Mouse (Mus musculus): ENCODE measurements around the gene Hist1h2ad.
"Not testable (repeated sequence)": the region's sequence is repeated elsewhere in the genome, so short reads cannot be mapped to it uniquely, and the experiment has no call there.

Gene Hist1h2ad

DNA sequence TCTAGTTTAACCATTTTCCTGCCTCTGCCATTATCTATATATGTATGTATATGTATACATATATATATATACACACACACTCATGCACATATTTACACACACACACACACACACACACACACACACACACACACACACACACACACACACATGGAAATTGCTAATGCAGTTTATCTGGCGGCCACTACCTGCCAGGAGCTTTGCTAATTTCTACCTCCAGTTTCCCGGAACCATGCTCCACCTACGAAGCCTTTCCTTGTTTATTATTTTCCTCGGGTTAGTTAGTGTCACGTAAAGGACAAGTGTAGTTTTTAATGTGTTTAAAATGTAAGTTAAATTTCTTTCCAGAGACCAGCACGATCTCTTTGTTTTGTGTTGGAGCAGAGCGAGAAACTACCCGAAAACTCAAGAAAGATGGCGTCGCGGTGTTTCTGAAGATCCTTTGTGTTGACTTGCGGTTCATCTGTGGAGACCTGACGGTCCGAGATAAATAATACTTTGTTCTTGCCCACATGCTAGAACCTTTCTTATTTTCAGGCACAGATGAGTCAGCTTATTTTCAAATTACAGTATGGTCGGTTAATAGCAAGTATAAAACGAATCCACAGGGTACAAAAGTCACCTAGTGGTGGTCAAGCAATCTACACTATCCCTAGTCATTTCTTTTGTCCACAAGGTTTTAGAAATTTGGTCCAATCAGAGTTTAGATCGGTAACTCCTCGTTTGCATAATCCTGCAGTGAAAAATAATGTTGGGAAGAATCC lies 11.3 kb upstream of the Hist1h2ad start:
- DNase-seq (ENCODE audit: low spot score): no peak

DNA sequence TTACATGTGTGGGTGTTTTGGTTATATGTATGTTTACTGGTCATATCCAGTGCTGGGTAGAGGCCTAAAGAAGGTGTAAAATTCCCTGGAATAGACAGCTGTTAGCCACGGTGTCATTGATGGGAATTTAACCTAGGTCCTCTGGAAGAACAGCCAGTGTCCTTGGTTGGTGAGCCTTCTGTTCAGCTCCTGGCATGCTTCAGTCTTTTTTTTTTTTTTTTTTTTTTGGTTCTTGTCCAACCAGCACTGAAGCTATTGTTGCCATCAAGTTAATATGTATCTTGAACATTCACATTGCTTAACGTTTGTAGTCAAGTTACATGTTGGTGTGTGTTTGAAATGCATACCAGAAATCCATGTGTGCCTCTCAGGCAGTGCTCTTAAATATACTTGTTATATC lies 9.7 kb upstream of the Hist1h2ad start:
- no peak for DNase-seq (ENCODE audit: low spot score)

DNA sequence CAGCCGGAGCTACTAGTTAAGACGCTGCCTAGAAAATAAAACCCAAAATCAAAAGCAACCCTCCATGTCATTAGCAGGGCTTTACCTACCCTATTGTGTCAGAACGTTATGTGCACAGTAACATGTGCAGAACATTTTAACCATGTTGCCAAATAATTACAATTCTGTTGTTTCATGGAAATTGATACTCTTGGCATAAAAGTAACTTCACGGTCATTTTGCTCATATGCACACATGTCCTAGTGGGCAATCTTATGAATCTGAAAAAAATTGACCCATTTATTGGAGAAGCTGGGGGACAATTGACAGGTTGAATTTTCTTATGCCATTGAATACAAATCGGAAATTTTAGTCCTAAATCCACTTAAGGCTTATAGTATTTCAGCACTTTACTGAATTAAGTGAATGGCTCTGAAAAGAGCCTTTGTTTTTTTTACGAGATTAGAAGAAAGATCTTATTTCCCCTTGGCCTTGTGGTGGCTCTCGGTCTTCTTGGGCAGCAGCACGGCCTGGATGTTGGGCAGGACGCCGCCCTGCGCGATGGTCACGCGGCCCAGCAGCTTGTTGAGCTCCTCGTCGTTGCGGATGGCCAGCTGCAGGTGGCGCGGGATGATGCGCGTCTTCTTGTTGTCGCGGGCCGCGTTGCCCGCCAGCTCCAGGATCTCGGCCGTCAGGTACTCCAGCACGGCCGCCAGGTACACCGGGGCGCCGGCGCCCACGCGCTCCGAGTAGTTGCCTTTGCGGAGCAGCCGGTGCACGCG lies 3.7 kb upstream of the Hist1h2ad start:
- DNase-seq (ENCODE audit: low spot score): not testable (repeated sequence)

DNA sequence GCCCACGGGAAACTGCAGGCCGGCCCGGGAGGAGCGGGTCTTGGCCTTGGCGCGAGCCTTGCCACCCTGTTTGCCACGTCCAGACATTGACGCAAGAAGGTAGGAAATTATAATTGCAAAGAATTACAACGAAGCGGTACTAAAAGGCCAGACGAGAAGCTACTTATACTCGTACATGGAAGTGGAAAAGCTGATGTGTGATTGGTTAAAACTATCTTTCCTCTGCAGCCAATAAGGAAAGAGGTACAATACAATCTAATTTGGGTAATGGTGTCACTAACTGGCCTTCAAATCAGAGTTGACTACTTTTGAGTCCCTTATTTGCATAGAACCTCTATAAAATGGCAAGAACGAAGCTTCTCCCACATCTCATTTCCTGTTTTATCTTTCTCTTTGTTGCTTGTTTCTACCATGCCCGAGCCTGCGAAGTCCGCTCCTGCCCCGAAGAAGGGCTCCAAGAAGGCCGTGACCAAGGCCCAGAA lies 3.1 kb upstream of the Hist1h2ad start, which contains the start of the genes Hist1h2ae and Hist1h2bg:
Hist1h2ae (minus strand) TSS at position 199 of the 482 bp plus-strand sequence.
Hist1h2bg (plus strand) TSS at position 375 of the 482 bp plus-strand sequence.
- peak; percentile 58 for DNase-seq (ENCODE audit: low spot score)

DNA sequence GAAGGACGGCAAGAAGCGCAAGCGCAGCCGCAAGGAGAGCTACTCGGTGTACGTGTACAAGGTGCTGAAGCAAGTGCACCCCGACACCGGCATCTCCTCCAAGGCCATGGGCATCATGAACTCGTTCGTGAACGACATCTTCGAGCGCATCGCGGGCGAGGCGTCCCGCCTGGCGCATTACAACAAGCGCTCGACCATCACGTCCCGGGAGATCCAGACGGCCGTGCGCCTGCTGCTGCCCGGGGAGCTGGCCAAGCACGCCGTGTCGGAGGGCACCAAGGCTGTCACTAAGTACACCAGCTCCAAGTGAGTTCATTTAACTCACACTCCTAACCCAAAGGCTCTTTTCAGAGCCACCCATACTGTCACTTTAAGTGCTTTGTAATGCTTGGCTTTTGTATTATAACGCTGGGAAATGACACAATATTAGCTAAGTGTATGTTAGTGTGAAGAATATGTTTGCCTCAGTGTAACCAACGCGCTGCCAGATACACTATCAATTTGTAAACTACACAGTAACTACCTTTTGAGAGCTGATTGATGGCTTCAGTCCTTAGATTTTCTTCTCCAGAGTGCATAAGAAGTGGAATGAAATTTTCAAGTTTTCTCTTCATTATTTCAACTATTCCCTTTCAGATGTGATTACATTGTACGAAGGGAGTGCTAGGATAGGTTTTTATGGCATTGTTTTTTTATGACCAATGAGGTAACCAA lies 2.5 kb upstream of the Hist1h2ad start:
- DNase-seq (ENCODE audit: low spot score): not testable (repeated sequence)

DNA sequence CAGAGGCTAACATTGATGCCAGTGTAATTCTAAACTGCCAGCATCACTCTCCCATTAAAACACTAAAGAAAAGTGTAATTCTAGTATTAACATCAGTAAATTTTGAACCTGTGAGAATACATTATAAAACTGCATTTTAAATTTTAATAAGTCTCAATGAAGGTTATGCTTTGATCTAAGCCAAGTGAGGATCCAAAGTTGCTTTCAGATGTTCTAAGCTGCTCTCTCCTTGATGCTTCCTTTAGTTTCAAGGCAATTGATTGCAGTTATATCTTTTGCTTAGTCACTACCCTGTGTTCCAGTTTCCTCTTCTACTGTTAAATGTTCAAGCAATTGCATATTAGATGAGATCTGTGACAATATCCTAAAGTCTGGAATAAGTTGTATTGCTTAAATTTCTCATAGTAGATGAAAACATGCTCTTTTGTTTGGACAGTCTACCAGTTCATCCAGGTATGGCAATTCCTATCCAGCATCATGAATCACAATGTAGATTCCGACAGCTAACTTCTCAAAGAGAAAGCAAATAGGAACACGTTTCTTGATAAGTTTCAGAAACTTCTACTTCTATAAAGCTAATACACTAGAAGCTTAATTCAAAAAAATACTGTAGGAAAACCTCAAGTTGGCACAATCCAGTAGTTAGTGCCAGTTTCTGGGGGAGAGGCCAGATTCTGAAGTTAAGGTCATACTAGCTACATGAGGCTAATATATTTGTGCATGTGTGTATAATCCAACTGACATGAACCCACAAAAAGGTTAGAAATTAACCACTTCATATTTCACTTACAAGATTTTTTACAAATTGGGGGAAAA lies 1.8 kb upstream of the Hist1h2ad start:
- DNase-seq (ENCODE audit: low spot score): no peak

DNA sequence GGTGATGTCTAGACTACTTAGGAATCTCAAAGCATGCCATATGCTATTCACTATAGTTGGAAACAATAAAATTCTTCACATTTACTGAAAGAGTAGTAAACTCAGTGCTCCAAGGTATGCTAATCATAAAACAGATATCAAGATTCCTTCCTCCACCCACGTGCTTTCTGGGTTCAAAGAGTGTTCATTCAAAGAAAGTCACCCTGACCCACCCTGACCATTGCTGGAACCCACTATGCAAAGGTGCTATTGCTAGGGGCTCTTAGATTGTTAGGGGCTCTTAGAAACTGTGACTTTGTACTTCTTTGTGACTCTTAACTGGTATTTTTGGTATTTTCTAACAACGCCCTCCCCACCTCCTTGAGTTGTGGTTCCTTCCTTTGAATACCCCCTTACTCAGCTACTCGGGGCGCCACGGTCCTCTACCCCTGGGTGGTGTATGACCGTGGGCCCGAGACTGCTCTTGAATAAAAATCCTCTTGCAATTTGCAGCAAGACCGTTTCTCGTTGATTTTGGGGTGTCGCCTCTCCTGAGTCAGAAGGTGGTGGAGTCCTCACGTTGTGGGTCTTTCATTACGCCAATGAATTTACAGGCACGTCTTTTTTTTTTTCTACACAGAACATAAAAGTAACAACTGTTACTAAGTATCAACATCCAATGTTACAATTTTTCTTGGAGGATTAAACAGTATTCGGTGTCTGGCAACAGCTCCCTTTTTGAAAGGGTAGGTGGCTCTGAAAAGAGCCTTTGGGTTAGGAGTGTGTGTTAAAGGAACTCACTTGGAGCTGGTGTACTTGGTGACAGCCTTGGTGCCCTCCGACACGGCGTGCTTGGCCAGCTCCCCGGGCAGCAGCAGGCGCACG lies 915 bp upstream of the Hist1h2ad start:
- DNase-seq (ENCODE audit: low spot score): not testable (repeated sequence)

DNA sequence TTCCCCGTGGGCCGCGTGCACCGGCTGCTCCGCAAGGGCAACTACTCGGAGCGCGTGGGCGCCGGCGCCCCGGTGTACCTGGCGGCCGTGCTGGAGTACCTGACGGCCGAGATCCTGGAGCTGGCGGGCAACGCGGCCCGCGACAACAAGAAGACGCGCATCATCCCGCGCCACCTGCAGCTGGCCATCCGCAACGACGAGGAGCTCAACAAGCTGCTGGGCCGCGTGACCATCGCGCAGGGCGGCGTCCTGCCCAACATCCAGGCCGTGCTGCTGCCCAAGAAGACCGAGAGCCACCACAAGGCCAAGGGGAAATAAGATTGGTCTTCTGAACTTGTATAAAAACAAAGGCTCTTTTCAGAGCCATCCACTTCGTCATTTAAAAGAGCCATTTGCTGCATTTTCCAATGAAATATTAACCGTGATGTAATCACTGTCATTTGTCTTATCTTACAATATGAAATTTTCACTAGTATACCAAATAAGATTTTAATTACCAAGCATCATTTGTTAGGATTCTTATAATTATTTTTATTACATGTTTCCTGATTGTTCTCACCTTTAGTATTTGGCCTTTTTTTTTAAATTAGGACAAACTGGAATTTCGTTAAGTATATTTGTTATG lies 477 bp downstream of the Hist1h2ad start:
- DNase-seq (ENCODE audit: low spot score): not testable (repeated sequence)

DNA sequence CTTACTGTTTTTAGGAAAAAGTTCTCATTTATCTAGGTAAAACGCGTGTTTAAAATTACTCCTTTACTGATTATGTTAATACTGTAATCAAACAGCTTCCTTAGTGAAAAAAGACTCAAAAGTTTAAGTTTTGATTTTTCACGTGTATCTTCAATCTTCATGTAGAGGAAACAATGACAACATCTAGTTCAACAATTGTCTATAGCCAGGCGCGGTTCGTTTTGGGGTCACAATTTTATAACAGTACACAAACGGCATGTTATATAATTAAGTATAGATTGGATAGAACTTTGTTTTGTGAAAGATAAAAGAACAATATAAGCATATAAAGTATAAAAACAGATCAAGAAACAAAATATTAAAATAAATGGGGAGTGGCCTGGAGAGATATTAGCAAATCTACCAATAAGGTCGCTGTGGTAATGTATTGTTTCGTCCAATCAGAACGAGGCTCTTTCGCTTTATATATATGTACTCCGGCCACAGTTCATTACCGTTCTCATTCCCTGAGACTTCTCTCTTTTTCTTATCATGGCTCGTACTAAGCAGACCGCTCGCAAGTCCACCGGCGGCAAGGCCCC lies 1.2 kb downstream of the Hist1h2ad start, which contains the start of gene Hist1h3d:
Hist1h3d (plus strand) TSS at position 493 of the 581 bp plus-strand sequence.
- DNase-seq (ENCODE audit: low spot score): no peak

DNA sequence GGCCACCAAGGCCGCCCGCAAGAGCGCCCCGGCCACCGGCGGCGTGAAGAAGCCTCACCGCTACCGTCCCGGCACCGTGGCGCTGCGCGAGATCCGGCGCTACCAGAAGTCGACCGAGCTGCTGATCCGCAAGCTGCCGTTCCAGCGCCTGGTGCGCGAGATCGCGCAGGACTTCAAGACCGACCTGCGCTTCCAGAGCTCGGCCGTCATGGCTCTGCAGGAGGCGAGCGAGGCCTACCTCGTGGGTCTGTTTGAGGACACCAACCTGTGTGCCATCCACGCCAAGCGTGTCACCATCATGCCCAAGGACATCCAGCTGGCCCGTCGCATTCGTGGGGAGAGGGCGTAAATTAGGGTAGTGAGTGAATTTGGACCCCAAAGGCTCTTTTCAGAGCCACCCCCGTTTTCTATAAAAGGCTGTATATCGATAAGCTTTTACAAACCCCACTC lies 1.7 kb downstream of the Hist1h2ad start:
- not testable (repeated sequence) for DNase-seq (ENCODE audit: low spot score)

DNA sequence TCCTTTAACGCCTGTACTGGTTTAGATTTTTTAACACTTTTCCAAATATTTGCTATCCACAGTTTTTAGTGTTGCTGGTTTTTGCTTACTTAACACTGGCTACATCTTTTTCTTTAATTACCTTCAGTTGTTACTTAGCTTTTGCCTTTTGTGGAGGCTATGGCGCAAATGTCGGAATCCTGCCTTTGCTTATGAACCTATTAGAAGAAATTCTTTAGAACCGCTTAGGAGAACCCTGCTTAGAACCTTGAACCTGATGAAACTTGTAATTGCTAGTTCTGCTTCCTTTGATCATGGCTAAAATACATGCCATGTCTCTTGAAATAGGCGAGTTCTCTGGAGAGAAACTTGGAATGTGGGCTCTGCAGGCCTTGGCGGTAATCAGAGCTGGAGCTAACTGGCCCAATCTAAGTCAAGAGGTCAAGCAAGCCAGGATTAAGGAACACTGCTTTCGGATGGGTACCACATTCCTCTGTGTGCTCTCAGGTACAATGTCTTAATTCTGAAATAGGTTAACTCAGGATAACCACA lies 2.2 kb downstream of the Hist1h2ad start:
- no peak for DNase-seq (ENCODE audit: low spot score)

DNA sequence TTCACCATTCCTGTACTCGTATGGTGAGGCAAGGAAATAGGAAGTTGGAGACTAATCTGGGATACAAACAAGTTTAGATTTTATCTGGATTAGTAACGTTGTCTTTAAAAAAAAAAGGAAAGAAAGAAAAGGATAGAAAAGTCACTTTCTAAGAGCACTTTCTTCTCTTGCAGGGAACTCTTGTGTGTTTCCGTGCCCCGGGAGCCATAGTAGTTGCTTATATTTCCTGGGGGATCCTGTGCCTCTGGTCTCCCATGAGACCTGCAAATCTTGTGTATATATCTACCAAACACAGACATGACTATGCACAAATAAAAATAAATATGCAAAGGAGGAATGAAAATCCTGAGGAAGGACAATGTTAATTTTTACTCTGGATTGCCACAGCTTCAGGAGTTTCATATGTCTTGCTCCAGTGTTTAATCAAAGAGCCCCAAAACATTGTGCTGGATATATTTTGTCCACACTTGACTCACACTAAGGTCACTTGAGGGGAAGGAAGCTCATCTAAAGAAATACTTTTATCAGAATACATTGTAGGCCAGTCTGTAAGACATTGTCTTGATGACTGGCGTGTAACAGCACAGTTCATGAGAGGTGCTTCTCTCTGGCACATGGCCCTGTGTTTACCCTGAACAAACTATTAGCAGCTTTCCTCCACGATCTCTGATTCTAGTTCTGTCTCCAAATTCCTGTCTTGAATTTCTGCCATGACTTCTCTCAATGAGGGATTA lies 2.9 kb downstream of the Hist1h2ad start:
- DNase-seq (ENCODE audit: low spot score): no peak

DNA sequence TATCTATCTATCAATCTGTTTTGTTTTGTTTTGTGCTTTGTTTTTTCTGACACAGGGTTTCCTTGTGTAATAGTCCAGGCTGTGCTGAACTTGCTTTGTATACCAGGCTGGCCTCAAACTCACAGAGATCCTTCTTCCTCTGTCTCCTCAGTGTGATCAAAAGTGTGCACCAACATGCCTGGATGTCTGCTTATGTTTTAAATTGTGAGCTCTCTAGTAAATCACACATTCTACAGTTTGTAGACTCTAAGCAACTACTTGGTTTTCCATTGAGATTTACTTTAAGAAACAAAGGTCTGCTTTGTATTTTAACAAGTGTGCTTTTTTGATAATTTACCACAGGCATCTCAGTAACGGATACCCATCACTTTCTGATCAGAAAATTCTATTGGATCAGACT lies 3.7 kb downstream of the Hist1h2ad start:
- DNase-seq (ENCODE audit: low spot score): no peak

DNA sequence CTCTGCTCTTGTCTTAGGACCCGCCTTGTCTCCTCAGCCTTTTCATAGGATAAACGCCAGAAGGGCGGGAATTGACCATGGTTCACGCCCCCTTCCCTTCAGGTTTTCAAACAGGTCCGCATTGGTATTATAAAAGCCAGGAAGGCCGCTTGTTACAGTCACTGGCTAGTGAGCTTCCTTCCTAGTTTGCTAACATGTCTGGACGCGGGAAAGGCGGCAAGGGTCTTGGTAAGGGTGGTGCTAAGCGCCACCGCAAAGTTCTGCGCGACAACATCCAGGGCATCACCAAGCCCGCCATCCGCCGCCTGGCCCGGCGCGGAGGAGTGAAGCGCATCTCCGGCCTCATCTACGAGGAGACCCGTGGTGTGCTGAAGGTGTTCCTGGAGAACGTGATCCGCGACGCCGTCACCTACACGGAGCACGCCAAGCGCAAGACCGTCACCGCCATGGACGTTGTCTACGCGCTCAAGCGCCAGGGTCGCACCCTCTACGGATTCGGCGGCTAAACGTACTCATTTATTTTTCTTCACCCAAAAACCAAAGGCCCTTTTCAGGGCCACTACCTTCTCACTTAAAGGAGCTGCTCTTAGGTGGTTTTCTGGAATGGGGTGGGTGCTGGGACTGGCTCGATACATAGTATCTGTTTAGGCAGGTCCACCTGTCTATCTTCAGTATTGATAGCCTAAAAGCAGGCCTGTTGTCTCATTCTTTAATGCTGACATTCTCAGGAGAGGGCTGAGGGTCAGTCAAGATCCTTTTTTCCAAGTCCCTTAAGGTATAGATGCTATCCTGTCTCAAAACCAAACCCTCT lies 7.4 kb downstream of the Hist1h2ad start, which contains the start of gene Hist1h4d:
Hist1h4d (plus strand) TSS at position 191 of the 811 bp plus-strand sequence.
- DNase-seq (ENCODE audit: low spot score): peak; percentile 91

DNA sequence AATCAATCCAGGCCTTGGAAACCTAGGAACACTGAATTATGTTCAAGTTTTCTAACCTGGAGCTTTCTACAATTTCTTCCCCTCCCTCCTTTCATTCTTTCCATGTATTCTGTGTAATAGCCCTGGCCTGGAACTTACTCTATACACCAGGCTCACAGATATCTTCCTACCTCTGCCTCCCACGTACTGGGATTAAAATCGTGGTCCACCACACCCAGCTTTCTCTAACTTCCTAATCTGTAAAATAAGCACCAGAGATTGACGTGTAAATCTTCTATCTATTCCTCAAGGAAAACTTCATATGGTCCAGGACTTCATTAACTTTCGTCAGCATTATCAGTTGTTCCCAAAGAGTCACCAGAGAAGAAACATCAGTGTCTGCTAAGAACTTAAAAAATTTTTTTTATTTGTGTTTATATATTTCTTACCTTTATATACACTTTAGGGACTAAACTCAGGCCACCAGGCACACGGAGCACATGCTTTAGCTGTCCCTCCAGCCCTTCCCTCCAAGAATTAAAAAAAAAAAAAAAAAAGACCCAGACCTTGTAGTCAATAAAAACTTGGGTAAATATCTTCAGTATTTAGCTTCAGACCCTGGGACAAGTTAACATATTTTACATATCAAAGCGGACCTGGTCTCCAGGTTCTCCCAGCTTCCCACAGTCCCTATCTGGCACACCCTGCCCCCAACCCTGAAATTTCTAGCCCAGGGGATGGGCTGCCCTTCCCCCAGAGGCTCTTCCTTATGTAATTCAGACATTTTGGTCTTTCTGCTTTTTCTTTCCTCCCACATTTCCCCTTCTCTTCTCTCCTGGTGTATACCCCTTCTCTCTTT lies 8.3 kb downstream of the Hist1h2ad start:
- no peak for DNase-seq (ENCODE audit: low spot score)

DNA sequence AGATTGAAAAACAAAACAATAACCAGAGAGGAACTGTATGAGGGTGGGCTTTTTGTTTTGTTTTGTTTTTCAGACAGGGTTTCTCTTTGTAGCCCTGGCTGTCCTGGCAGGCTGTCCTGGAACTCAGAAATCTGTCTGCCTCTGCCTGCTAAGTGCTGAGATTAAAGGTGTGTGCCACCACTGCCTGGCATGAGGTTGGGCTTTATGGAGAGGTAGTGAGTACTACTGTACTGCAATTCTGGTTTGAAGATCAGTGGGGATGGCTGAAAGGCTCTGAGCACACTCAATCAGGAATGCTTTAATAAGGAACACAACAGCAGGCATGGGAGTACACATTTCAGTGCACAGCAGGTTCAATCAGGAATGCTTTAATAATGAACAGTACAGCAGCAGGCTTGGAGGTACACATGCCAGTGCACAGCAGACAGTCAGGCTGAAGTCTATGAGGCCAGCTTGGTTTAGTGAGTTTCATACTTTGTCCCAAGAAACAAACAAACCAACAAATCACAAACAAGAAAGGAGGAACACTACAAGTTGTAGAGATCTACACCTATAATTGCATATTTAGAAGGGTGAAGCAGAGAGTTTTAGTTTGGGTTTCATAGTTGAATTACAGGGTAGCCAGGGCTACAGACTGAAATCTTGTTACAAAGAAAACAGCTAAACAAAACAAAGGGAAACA lies 9.3 kb downstream of the Hist1h2ad start:
- no peak for DNase-seq (ENCODE audit: low spot score)

Data from testis, postnatal 10 days (tissue).